Mouse (Mus musculus): ENCODE results near the gene Cd247. TPM values are rescaled to one million over a fixed set of nuclear protein-coding genes. Genes with fewer than 3 reads are reported as not detected.

The Cd247 gene
- polyA plus RNA-seq, 1 experiment from 2014 or later = 1.7 TPM

DNA sequence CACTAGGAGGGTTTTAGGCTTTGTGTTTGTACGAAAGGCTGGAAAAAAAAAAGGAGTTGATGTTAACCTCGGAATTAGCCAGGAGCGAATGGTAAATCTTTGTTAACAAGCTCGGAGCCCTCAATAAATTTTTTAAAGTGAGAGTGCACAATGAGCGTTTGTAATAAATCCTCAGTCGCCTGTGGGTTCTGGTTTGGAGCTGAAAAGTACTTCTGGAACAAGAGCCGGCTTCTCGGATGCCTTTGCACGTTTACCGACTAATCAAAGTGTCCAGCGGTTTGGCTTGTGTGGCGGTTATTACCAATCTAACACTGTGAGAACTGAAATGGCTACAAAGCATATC is 46.1 kb downstream of the Cd247 start:
- peaks cover 3% of the 10 kb centered on the region for H3K4me1 ChIP-seq (replicated peaks; ENCODE audit: control insufficient read depth, insufficient read depth, low read length)
- no peaks in the 10 kb centered on the region for H3K36me3 ChIP-seq (ENCODE audit: control insufficient read depth, insufficient read depth, low read length)
- ATAC-seq (replicated peaks; ENCODE audit: low FRiP score) = no peak
- no peak overlapping the region for H3K4me3 ChIP-seq (ENCODE audit: low read depth, low read length)
- H3K9ac ChIP-seq (ENCODE audit: low read length) = no peak overlapping the region
- H3K9me3 ChIP-seq (ENCODE audit: control insufficient read depth, low read length) = no peaks in the 10 kb centered on the region
- H3K27ac ChIP-seq (ENCODE audit: low read depth, low read length) = no peak overlapping the region
- DNase-seq (ENCODE audit: low spot score) = no peak
- 21% methylated on average over 12 of the region's 12 CpGs for WGBS
- no peak overlapping the region for H3K4me2 ChIP-seq (ENCODE audit: low read depth, low read length, severe bottlenecking)
- H3K27me3 ChIP-seq (ENCODE audit: control insufficient read depth, insufficient read depth, low read length) = peaks cover 17% of the 10 kb centered on the region

DNA sequence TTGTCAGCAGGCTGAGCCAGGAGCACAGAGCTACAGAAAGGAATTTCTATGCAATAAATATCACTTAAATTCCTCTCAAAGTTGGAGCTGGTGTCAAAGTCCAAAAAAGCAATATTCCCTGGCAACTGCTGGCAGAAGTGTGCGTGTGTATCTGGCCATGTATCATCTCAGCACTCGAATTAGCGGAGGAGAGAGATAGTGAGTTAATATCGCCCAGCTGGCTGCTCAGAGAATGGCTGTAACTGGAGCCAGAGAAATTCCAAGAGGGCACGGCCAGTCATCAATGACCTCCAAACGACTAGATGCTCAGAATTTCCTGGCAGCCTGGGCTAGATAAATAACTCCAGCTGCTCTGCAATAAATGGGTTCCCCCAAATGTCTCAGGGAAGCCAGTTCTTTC is 48.0 kb downstream of the Cd247 start:
- ATAC-seq (replicated peaks; ENCODE audit: low FRiP score) = no peak
- WGBS = 49% methylated on average over 6 of the region's 6 CpGs
- no peak for DNase-seq (ENCODE audit: low spot score)
- Histone ChIP-seq H3K36me3 (ENCODE audit: control insufficient read depth, insufficient read depth, low read length) (no peaks in the 10 kb centered on the region), H3K9ac (ENCODE audit: low read length) (no peak overlapping the region), H3K27ac (ENCODE audit: low read depth, low read length) (no peak overlapping the region), H3K4me1 (replicated peaks; ENCODE audit: control insufficient read depth, insufficient read depth, low read length) (peaks cover 11% of the 10 kb centered on the region), H3K4me3 (ENCODE audit: low read depth, low read length) (no peak overlapping the region), H3K27me3 (ENCODE audit: control insufficient read depth, insufficient read depth, low read length) (peaks cover 34% of the 10 kb centered on the region), H3K4me2 (ENCODE audit: low read depth, low read length, severe bottlenecking) (no peak overlapping the region), H3K9me3 (ENCODE audit: control insufficient read depth, low read length) (no peaks in the 10 kb centered on the region)

DNA sequence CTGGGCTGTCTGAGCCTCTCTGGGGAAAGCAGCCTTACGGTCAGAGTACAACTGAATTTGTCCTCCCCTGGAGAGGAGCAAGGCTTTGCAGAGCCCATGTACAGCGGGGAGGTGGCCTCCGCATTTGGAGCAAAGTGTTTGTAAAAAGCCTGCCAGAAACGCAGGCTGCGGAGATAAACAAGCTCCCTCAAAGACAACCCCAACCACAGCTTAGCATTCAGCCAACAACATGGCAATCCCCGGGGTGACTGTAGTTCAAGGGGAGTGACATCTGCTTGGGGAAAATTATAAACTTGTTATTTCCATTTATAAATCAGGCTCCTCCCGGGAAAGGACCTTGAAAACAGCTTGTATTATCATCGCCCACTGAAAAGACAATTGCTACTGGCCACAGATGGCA is 49.1 kb downstream of the Cd247 start:
- H3K27ac ChIP-seq (ENCODE audit: low read depth, low read length) = no peak overlapping the region
- peaks cover 13% of the 10 kb centered on the region for H3K4me1 ChIP-seq (replicated peaks; ENCODE audit: control insufficient read depth, insufficient read depth, low read length)
- H3K9me3 ChIP-seq (ENCODE audit: control insufficient read depth, low read length) = no peaks in the 10 kb centered on the region
- peaks cover 42% of the 10 kb centered on the region for H3K27me3 ChIP-seq (ENCODE audit: control insufficient read depth, insufficient read depth, low read length)
- WGBS = 27% methylated on average over 8 of the region's 8 CpGs
- no peak for DNase-seq (ENCODE audit: low spot score)
- H3K4me2 ChIP-seq (ENCODE audit: low read depth, low read length, severe bottlenecking) = no peak overlapping the region
- H3K9ac ChIP-seq (ENCODE audit: low read length) = no peak overlapping the region
- H3K36me3 ChIP-seq (ENCODE audit: control insufficient read depth, insufficient read depth, low read length) = no peaks in the 10 kb centered on the region
- no peak for ATAC-seq (replicated peaks; ENCODE audit: low FRiP score)
- no peak overlapping the region for H3K4me3 ChIP-seq (ENCODE audit: low read depth, low read length)

DNA sequence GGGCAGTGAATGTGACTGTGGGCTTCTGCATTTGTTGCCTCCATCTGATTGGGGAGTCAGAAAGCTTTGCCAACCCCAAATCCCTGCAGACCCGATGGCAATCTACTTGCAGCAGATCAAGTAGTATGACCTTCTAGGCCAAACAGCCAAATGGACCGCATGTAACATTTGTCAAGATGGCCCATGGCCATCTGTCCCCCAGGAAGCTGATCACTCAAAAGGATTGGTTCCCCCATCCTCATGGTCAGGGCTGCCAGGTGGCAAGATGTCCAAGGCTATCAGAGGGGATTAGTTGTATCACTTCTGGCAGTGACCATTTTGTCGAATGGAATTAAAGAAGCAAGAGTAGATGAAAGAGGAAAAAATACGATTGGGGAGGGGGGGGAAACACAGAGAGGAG is 50.7 kb downstream of the Cd247 start:
- DNase-seq (ENCODE audit: low spot score) (no peak), ATAC-seq (replicated peaks; ENCODE audit: low FRiP score) (no peak)
- Histone ChIP-seq H3K4me1 (replicated peaks; ENCODE audit: control insufficient read depth, insufficient read depth, low read length) (peaks cover 21% of the 10 kb centered on the region), H3K27me3 (ENCODE audit: control insufficient read depth, insufficient read depth, low read length) (peaks cover 53% of the 10 kb centered on the region), H3K27ac (ENCODE audit: low read depth, low read length) (no peak overlapping the region), H3K36me3 (ENCODE audit: control insufficient read depth, insufficient read depth, low read length) (no peaks in the 10 kb centered on the region), H3K9ac (ENCODE audit: low read length) (no peak overlapping the region), H3K4me2 (ENCODE audit: low read depth, low read length, severe bottlenecking) (no peak overlapping the region), H3K4me3 (ENCODE audit: low read depth, low read length) (no peak overlapping the region), H3K9me3 (ENCODE audit: control insufficient read depth, low read length) (no peaks in the 10 kb centered on the region)
- WGBS = 78% methylated on average over 4 of the region's 4 CpGs

DNA sequence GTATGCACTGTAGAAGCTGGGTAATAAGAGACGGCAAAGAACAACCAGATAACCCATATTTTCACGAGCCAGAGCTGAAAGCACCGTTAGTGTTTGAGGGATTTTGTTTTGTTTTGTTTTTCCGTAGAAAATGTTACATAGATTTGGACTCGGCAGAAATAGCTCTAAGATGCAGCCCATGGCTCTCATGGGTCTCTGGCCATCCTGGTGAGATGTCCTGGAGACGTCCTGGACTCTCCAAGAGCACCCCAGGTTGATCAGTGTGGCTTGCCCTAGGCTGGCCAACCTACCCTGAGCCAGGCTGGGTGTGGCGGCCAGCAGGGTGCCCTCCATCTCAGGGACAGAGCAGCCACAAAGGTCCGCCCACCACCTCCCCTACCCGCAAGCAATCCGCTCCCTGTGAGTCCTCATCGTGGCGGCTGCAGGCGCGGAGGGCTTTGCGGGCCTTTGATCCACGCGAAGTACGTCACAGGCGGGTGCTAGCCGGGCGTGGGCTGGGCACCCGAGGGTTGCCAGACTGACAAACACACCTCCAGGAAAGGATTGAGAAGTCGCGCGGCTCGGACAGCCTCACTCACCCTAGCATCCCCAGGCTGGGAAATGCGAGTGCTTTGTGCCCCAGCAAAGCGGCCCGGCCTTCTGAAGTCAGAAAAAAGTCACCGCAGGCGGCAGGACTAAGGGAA is 52.2 kb downstream of the Cd247 start:
- WGBS = 9% methylated on average over 31 of the region's 31 CpGs
- Histone ChIP-seq H3K9me3 (ENCODE audit: control insufficient read depth, low read length) (no peaks in the 10 kb centered on the region), H3K27ac (ENCODE audit: low read depth, low read length) (no peak overlapping the region), H3K36me3 (ENCODE audit: control insufficient read depth, insufficient read depth, low read length) (no peaks in the 10 kb centered on the region), H3K4me1 (replicated peaks; ENCODE audit: control insufficient read depth, insufficient read depth, low read length) (peaks cover 31% of the 10 kb centered on the region), H3K4me3 (ENCODE audit: low read depth, low read length) (peak overlapping the region; percentile 29), H3K4me2 (ENCODE audit: low read depth, low read length, severe bottlenecking) (peak overlapping the region; percentile 74), H3K27me3 (ENCODE audit: control insufficient read depth, insufficient read depth, low read length) (peaks cover 62% of the 10 kb centered on the region), H3K9ac (ENCODE audit: low read length) (peak overlapping the region; percentile 59; the same call in 1 of the 2 replicates)
- ATAC-seq (replicated peaks; ENCODE audit: low FRiP score) (peak; percentile 24), DNase-seq (ENCODE audit: low spot score) (no peak)

DNA sequence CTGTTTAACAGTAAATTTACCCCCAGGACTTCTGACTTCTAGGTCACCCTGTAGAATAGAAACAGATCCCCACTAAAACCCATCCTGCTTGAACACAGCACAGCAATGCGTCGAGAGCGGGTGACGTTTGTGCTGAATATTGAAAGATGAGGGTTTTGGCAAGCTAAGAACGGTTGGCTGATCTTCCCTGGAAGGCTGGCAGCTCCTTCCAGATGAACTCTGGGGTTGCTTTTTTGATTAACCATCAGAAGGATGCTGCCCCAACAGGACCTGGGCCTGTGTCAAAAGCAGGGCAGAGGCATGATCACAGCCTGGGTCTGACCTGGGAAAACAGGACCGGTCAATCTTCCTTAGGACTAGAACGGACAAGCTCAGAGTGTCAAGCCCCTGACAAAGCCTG is 53.7 kb downstream of the Cd247 start:
- H3K27me3 ChIP-seq (ENCODE audit: control insufficient read depth, insufficient read depth, low read length) = peaks cover 62% of the 10 kb centered on the region
- no peak overlapping the region for H3K9ac ChIP-seq (ENCODE audit: low read length)
- H3K4me1 ChIP-seq (replicated peaks; ENCODE audit: control insufficient read depth, insufficient read depth, low read length) = peaks cover 31% of the 10 kb centered on the region
- no peak overlapping the region for H3K4me2 ChIP-seq (ENCODE audit: low read depth, low read length, severe bottlenecking)
- H3K9me3 ChIP-seq (ENCODE audit: control insufficient read depth, low read length) = no peaks in the 10 kb centered on the region
- H3K27ac ChIP-seq (ENCODE audit: low read depth, low read length) = no peak overlapping the region
- DNase-seq (ENCODE audit: low spot score) (no peak), ATAC-seq (replicated peaks; ENCODE audit: low FRiP score) (no peak)
- H3K36me3 ChIP-seq (ENCODE audit: control insufficient read depth, insufficient read depth, low read length) = no peaks in the 10 kb centered on the region
- no peak overlapping the region for H3K4me3 ChIP-seq (ENCODE audit: low read depth, low read length)
- WGBS = 51% methylated on average over 7 of the region's 7 CpGs

DNA sequence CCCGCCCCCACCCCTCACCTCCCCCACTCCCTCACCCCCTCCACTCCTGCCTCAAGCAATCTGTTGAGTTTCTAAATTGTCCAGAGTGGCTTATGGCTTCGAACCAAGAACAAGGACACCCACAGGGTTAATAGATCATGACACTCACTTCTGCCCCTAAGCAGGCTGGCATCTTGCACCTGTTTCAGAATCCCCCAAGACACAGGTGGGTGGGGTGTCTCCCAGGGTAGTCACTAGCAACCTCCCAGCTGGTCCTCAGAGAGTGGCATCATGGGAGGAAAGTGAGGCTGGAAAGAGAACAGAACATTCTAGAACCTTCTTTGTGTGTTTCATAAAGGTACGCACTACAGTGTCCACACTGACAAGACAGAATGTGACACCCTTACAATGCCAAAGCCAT is 55.1 kb downstream of the Cd247 start:
- H3K4me3 ChIP-seq (ENCODE audit: low read depth, low read length) = no peak overlapping the region
- H3K27me3 ChIP-seq (ENCODE audit: control insufficient read depth, insufficient read depth, low read length) = peaks cover 59% of the 10 kb centered on the region
- no peaks in the 10 kb centered on the region for H3K36me3 ChIP-seq (ENCODE audit: control insufficient read depth, insufficient read depth, low read length)
- no peak overlapping the region for H3K9ac ChIP-seq (ENCODE audit: low read length)
- peaks cover 28% of the 10 kb centered on the region; the same call in 1 of the 2 replicates for H3K4me1 ChIP-seq (replicated peaks; ENCODE audit: control insufficient read depth, insufficient read depth, low read length)
- WGBS = 77% methylated on average over 3 of the region's 3 CpGs
- ATAC-seq (replicated peaks; ENCODE audit: low FRiP score) (no peak), DNase-seq (ENCODE audit: low spot score) (no peak)
- H3K27ac ChIP-seq (ENCODE audit: low read depth, low read length) = no peak overlapping the region
- H3K9me3 ChIP-seq (ENCODE audit: control insufficient read depth, low read length) = no peaks in the 10 kb centered on the region
- H3K4me2 ChIP-seq (ENCODE audit: low read depth, low read length, severe bottlenecking) = no peak overlapping the region

DNA sequence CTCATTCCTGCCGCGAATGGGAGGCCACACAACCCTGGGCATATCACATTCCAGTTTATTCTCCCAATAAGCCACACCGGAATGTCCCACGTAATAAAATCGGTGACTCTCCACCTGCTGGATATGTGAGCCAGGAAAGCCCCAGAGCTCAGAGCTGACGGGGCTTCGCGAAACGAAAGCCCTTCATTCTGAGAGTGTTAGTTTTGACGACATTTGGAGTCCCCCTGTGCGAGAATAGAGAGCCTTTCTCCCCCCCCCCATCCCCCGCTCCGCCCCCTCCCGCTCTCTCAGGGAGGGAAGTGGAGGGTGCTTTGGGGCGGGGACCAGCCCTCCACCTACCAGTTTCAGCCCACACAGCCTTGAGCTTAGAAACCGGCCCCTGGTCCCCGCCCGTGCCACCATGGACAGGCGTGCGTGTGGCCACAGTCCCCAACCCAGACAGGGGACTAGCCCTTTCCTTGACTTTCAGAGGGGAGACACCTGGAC is 56.0 kb downstream of the Cd247 start:
- Histone ChIP-seq H3K9me3 (ENCODE audit: control insufficient read depth, low read length) (no peaks in the 10 kb centered on the region), H3K36me3 (ENCODE audit: control insufficient read depth, insufficient read depth, low read length) (no peaks in the 10 kb centered on the region), H3K9ac (ENCODE audit: low read length) (peak overlapping the region; percentile 51), H3K4me3 (ENCODE audit: low read depth, low read length) (peak overlapping the region; percentile 37), H3K27me3 (ENCODE audit: control insufficient read depth, insufficient read depth, low read length) (peaks cover 53% of the 10 kb centered on the region), H3K27ac (ENCODE audit: low read depth, low read length) (no peak overlapping the region), H3K4me2 (ENCODE audit: low read depth, low read length, severe bottlenecking) (peak overlapping the region; percentile 99), H3K4me1 (replicated peaks; ENCODE audit: control insufficient read depth, insufficient read depth, low read length) (peaks cover 28% of the 10 kb centered on the region; the same call in 1 of the 2 replicates)
- WGBS = 2% methylated on average over 17 of the region's 20 CpGs
- DNase-seq (ENCODE audit: low spot score) (peak; percentile 66), ATAC-seq (replicated peaks; ENCODE audit: low FRiP score) (peak; percentile 65)

DNA sequence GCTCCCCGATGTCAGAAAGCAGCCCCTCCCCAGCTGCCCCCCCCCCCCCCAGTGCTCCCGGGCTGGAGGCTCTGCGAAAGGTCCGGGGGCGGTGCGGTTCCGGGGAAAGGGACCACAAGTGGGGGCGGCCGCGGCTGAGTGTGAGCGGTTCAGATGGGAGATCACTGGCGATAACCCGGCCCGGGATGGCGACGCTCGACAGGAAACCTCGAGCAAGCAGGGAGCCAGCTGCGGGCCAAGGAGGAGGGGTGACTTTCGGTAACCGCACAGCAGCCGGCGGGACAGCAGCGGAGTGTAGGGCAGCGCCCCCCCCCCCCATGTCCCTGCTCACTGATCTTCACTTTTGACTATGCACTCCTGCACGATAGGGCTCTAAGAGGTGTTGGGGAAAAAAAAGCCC is 56.5 kb downstream of the Cd247 start:
- no peaks in the 10 kb centered on the region for H3K9me3 ChIP-seq (ENCODE audit: control insufficient read depth, low read length)
- H3K9ac ChIP-seq (ENCODE audit: low read length) = peak overlapping the region; percentile 51
- H3K36me3 ChIP-seq (ENCODE audit: control insufficient read depth, insufficient read depth, low read length) = no peaks in the 10 kb centered on the region
- H3K4me2 ChIP-seq (ENCODE audit: low read depth, low read length, severe bottlenecking) = peak overlapping the region; percentile 99
- peak overlapping the region; percentile 37 for H3K4me3 ChIP-seq (ENCODE audit: low read depth, low read length)
- H3K27ac ChIP-seq (ENCODE audit: low read depth, low read length) = no peak overlapping the region
- DNase-seq (ENCODE audit: low spot score) (peak; percentile 70), ATAC-seq (replicated peaks; ENCODE audit: low FRiP score) (peak; percentile 22)
- H3K27me3 ChIP-seq (ENCODE audit: control insufficient read depth, insufficient read depth, low read length) = peaks cover 51% of the 10 kb centered on the region
- H3K4me1 ChIP-seq (replicated peaks; ENCODE audit: control insufficient read depth, insufficient read depth, low read length) = peaks cover 28% of the 10 kb centered on the region; the same call in 1 of the 2 replicates
- under 1% methylated on average over 26 of the region's 26 CpGs for WGBS

Data from forebrain, embryonic 11.5 days (tissue).